Mouse (Mus musculus) T-helper 17 cell (primary cell): ENCODE measurements around the gene Best1.
"Not testable (repeated sequence)": the region's sequence is repeated elsewhere in the genome, so short reads cannot be mapped to it uniquely, and the experiment has no call there.

Experiments used
- in situ Hi-C, 2 experiments: fragments of 300-600 bp; cut with MboI, MseI; formaldehyde crosslinking; loops; 1 replicate in 1 of 2; 2 replicates in 1 of 2; pipeline ENCODE4 v1.15.1; 2025; ENCODE audit warnings: high pct_unique_total_duplicates in 2 of 2

The Best1 gene

GRCm38 (mm10) chr19:9974853-9975252 is 26.6 kb downstream of the Best1 start:
- in situ Hi-C loops = not testable (repeated sequence)

- in situ Hi-C loops = no loop called here
These were observed 33.2 kb downstream of the Best1 start for GRCm38 (mm10) chr19:9968081-9968787.

GRCm38 (mm10) chr19:9966096-9966867 is 35.2 kb downstream of the Best1 start:
- in situ Hi-C loops = no loop called here

GRCm38 (mm10) chr19:9964205-9964916 is 37.1 kb downstream of the Best1 start:
- in situ Hi-C loops = no loop called here

- in situ Hi-C loops = no loop called here
These were observed 40.7 kb downstream of the Best1 start for GRCm38 (mm10) chr19:9960769-9961168.

- in situ Hi-C loops = no loop called here
These were observed 43.5 kb downstream of the Best1 start for GRCm38 (mm10) chr19:9957965-9958364.

- in situ Hi-C loops = no loop called here
These were observed 44.6 kb downstream of the Best1 start for GRCm38 (mm10) chr19:9956624-9957388.

GRCm38 (mm10) chr19:9955438-9955837 is 46.0 kb downstream of the Best1 start:
- in situ Hi-C loops = no loop called here

GRCm38 (mm10) chr19:9954811-9955202 is 46.6 kb downstream of the Best1 start:
- in situ Hi-C loops = no loop called here

GRCm38 (mm10) chr19:9954055-9954810 is 47.2 kb downstream of the Best1 start:
- in situ Hi-C loops = no loop called here

- in situ Hi-C loops = no loop called here
These were observed 48.5 kb downstream of the Best1 start for GRCm38 (mm10) chr19:9952912-9953311.

GRCm38 (mm10) chr19:9952390-9952789 is 49.0 kb downstream of the Best1 start:
- in situ Hi-C loops = no loop called here

- in situ Hi-C loops = no loop called here
These were observed 54.4 kb downstream of the Best1 start for GRCm38 (mm10) chr19:9946986-9947385.

- in situ Hi-C loops = no loop called here
These were observed 55.5 kb downstream of the Best1 start for GRCm38 (mm10) chr19:9945800-9946564.

GRCm38 (mm10) chr19:9942539-9943533 is 58.6 kb downstream of the Best1 start:
- in situ Hi-C loops = no loop called here

- in situ Hi-C loops = no loop called here
These were observed 59.6 kb downstream of the Best1 start for GRCm38 (mm10) chr19:9941809-9942208.

GRCm38 (mm10) chr19:9940903-9941302 is 60.5 kb downstream of the Best1 start:
- in situ Hi-C loops = no loop called here

- in situ Hi-C loops = no loop called here
These were observed 61.6 kb downstream of the Best1 start for GRCm38 (mm10) chr19:9939841-9940240.

- in situ Hi-C loops = no loop called here
These were observed 62.6 kb downstream of the Best1 start for GRCm38 (mm10) chr19:9938824-9939303.
